Mouse (Mus musculus) midbrain, embryonic 16.5 days (tissue): ENCODE results near the gene Majin. TPM values are rescaled to one million over a fixed set of nuclear protein-coding genes. Genes with fewer than 3 reads are reported as not detected.

ENCODE experiments used
- ATAC-seq: fragments of 200-750 bp; cut with Nextera tagmentation; 2 replicates; pipeline ENCODE4 v1.8.0; 2017; ENCODE audit warnings: moderate TSS enrichment
- H3K27ac ChIP-seq: fragments of 300-500 bp; sonication (generic); 2 replicates; pipeline ENCODE4 v1.5.1; 2014; ENCODE audit warnings: mild to moderate bottlenecking, low read length, mixed read lengths
- H3K27me3 ChIP-seq: fragments of 300-500 bp; sonication (generic); 2 replicates; pipeline ENCODE4 v1.6.1; 2014; ENCODE audit warnings: low read depth, low read length, mixed read lengths; ENCODE audit not compliant: control insufficient read depth, insufficient read depth
- H3K36me3 ChIP-seq: fragments of 300-500 bp; sonication (generic); 2 replicates; pipeline ENCODE4 v1.6.1; 2014; ENCODE audit warnings: mild to moderate bottlenecking, low read length, moderate library complexity, mixed read lengths; ENCODE audit not compliant: control insufficient read depth, insufficient read depth
- H3K4me1 ChIP-seq: fragments of 300-500 bp; sonication (generic); 2 replicates; pipeline ENCODE4 v1.6.1; 2014; ENCODE audit warnings: mild to moderate bottlenecking, low read length, mixed read lengths; ENCODE audit not compliant: control insufficient read depth, insufficient read depth
- H3K4me2 ChIP-seq: fragments of 300-500 bp; sonication (generic); 2 replicates; pipeline ENCODE4 v1.6.1; 2014; ENCODE audit warnings: mild to moderate bottlenecking, low read length, mixed read lengths
- H3K4me3 ChIP-seq: fragments of 300-500 bp; sonication (generic); 2 replicates; pipeline ENCODE4 v1.5.1; 2014; ENCODE audit warnings: low read depth, mild to moderate bottlenecking, low read length, moderate library complexity, mixed read lengths
- H3K9ac ChIP-seq: fragments of 300-500 bp; sonication (generic); 2 replicates; pipeline ENCODE4 v1.6.1; 2014; ENCODE audit warnings: low read depth, low read length, mixed read lengths
- H3K9me3 ChIP-seq: fragments of 300-500 bp; sonication (generic); replicated peaks from 2 replicates; pipeline ENCODE4 v1.6.1; 2014; ENCODE audit warnings: mild to moderate bottlenecking, low read length, mixed read lengths; ENCODE audit not compliant: control insufficient read depth, poor library complexity, severe bottlenecking
- WGBS: fragments of 180-500 bp; shearing (Covaris S2); extraction: QIAGEN DNeasy Blood & Tissue Kit; methylation state at CpG from one replicate; pipeline ENCODE4 v1.1.7; 2014; 5-methylcytosine and 5-hydroxymethylcytosine counted together
- microRNA counts: library from miRNA; unstranded; fragments of <30 nt; microRNA quantifications from one replicate; lab custom pipeline; 2016
- microRNA-seq: library from miRNA; unstranded; fragments of <30 nt; microRNA quantifications from one replicate; pipeline ENCODE4, GENCODE M21; 2017
- polyA plus RNA-seq: library from polyadenylated mRNA; unstranded; fragments of >200 nt; fragmentation: Nextera tagmentation; extraction: Ambion mirVana; gene quantifications from 2 replicates; pipeline ENCODE4 v1.2.1, GENCODE M21; 2015

Gene Majin
- polyA plus RNA-seq, 1 experiment from 2014 or later = not detected

- no peak overlapping the region for H3K27ac ChIP-seq
- H3K27me3 ChIP-seq = no peaks in the 10 kb centered on the region
- H3K4me2 ChIP-seq = no peak overlapping the region
- no peak overlapping the region for H3K9ac ChIP-seq
- no peak overlapping the region for H3K4me3 ChIP-seq
- H3K36me3 ChIP-seq = no peaks in the 10 kb centered on the region
- no peak for ATAC-seq
- 32% methylated on average over 8 of the region's 8 CpGs for WGBS
- H3K9me3 ChIP-seq = no peaks in the 10 kb centered on the region
- H3K4me1 ChIP-seq = peaks cover 6% of the 10 kb centered on the region
Observed at GRCm38 (mm10) chr19:6271206-6271605, 87.0 kb downstream of the Majin start.

- no peak overlapping the region for H3K9ac ChIP-seq
- H3K4me3 ChIP-seq = no peak overlapping the region
- no peak for ATAC-seq
- H3K27me3 ChIP-seq = no peaks in the 10 kb centered on the region
- peaks cover 6% of the 10 kb centered on the region for H3K4me1 ChIP-seq
- H3K36me3 ChIP-seq = no peaks in the 10 kb centered on the region
- no peaks in the 10 kb centered on the region for H3K9me3 ChIP-seq
- H3K27ac ChIP-seq = no peak overlapping the region
- no peak overlapping the region for H3K4me2 ChIP-seq
- WGBS = 68% methylated on average over 7 of the region's 7 CpGs
Observed at GRCm38 (mm10) chr19:6272053-6272452, 87.9 kb downstream of the Majin start.

GRCm38 (mm10) chr19:6272738-6273137 lies 88.5 kb downstream of the Majin start:
- no peaks in the 10 kb centered on the region for H3K27me3 ChIP-seq
- 84% methylated on average over 4 of the region's 4 CpGs for WGBS
- no peak overlapping the region for H3K27ac ChIP-seq
- no peak for ATAC-seq
- no peak overlapping the region for H3K9ac ChIP-seq
- H3K4me1 ChIP-seq = peaks cover 6% of the 10 kb centered on the region
- H3K4me3 ChIP-seq = no peak overlapping the region
- no peaks in the 10 kb centered on the region for H3K36me3 ChIP-seq
- H3K4me2 ChIP-seq = no peak overlapping the region
- H3K9me3 ChIP-seq = no peaks in the 10 kb centered on the region

- Histone ChIP-seq H3K27me3 (no peaks in the 10 kb centered on the region), H3K4me2 (no peak overlapping the region), H3K4me3 (no peak overlapping the region), H3K36me3 (no peaks in the 10 kb centered on the region), H3K27ac (no peak overlapping the region), H3K4me1 (peaks cover 14% of the 10 kb centered on the region), H3K9ac (no peak overlapping the region), H3K9me3 (no peaks in the 10 kb centered on the region)
- WGBS = 85% methylated on average over 4 of the region's 4 CpGs
- no peak for ATAC-seq
Observed at GRCm38 (mm10) chr19:6273592-6273991, 89.4 kb downstream of the Majin start.

MicroRNA genes within 50 kb of the gene (microRNA counts, 519-probe panel; counts per million panel counts)
- 1,635 counts per million, percentile 32 among the panel's probes with 10 or more counts for microRNA mmu-miR-192 (lab: Ali Mortazavi, UCI)

Small RNA genes within 50 kb of the gene (microRNA-seq; reads per million reads assigned to microRNA genes)
- gene Mir192 (96.9 reads per million, percentile 54 among the genes with 10 or more reads in this experiment), gene Mir194-2 (76.0 reads per million, percentile 51 among the genes with 10 or more reads in this experiment)

Other genes with a start within 250 kb of the Majin start
- gene Pola2, start 220.2 kb upstream of the Majin start, polyA plus RNA-seq = 19.4 and 22.4 TPM in 2 replicates
- not detected in 2 replicates for gene Slc22a20, start 198.2 kb upstream of the Majin start, polyA plus RNA-seq
- 3.0 and 3.2 TPM in 2 replicates for gene Capn1, start 168.5 kb upstream of the Majin start, polyA plus RNA-seq
- gene Syvn1, start 137.8 kb upstream of the Majin start, polyA plus RNA-seq = 31.5 and 34.5 TPM in 2 replicates
- 58.5 and 59.7 TPM in 2 replicates for gene Mrpl49, start 126.6 kb upstream of the Majin start, polyA plus RNA-seq
- gene Fau, start 126.5 kb upstream of the Majin start, polyA plus RNA-seq = 459 and 498 TPM in 2 replicates
- gene Znhit2, start 123.2 kb upstream of the Majin start, polyA plus RNA-seq = 28.2 and 30.2 TPM in 2 replicates
- 55.1 and 59.0 TPM in 2 replicates for gene Tm7sf2, start 116.0 kb upstream of the Majin start, polyA plus RNA-seq
- 86.1 and 93.9 TPM in 2 replicates for gene Vps51, start 107.2 kb upstream of the Majin start, polyA plus RNA-seq
- not detected in 2 replicates for gene Tmem262, start 104.4 kb upstream of the Majin start, polyA plus RNA-seq
- 0.85 and 1.5 TPM in 2 replicates for gene Gm28374, start 102.1 kb upstream of the Majin start, polyA plus RNA-seq
- 80.6 and 87.3 TPM in 2 replicates for gene Zfpl1, start 99.4 kb upstream of the Majin start, polyA plus RNA-seq
- gene Cdca5, start 99.4 kb upstream of the Majin start, polyA plus RNA-seq = 3.7 and 4.1 TPM in 2 replicates
- not detected in 2 replicates for gene AC131692.1, start 90.0 kb upstream of the Majin start, polyA plus RNA-seq
- 0.25 and 0.26 TPM in 2 replicates for gene Naaladl1, start 78.6 kb upstream of the Majin start, polyA plus RNA-seq
- 44.2 and 45.2 TPM in 2 replicates for gene Sac3d1, start 65.7 kb upstream of the Majin start, polyA plus RNA-seq
- 58.7 and 65.4 TPM in 2 replicates for gene Snx15, start 56.1 kb upstream of the Majin start, polyA plus RNA-seq
- 0.15 TPM in 1 of 2 replicates, not detected in the other for gene Batf2, start 43.4 kb upstream of the Majin start, polyA plus RNA-seq
- 133 and 151 TPM in 2 replicates for gene Arl2, start 42.8 kb upstream of the Majin start, polyA plus RNA-seq
- not detected in 2 replicates for gene Gpha2, start 42.0 kb downstream of the Majin start, polyA plus RNA-seq
- 149 and 165 TPM in 2 replicates for gene Ppp2r5b, start 51.5 kb downstream of the Majin start, polyA plus RNA-seq
- 12.9 and 15.5 TPM in 2 replicates for gene Atg2a, start 57.3 kb downstream of the Majin start, polyA plus RNA-seq
- 99.6 and 103 TPM in 2 replicates for gene Ehd1, start 92.3 kb downstream of the Majin start, polyA plus RNA-seq
- gene Cdc42bpg, start 122.1 kb downstream of the Majin start, polyA plus RNA-seq = 0.34 and 0.35 TPM in 2 replicates
- gene Men1, start 150.6 kb downstream of the Majin start, polyA plus RNA-seq = 71.4 and 74.8 TPM in 2 replicates
- gene Map4k2, start 156.7 kb downstream of the Majin start, polyA plus RNA-seq = 19.0 and 20.1 TPM in 2 replicates
- 95.9 and 99.5 TPM in 2 replicates for gene Sf1, start 179.3 kb downstream of the Majin start, polyA plus RNA-seq
- 7.3 and 7.5 TPM in 2 replicates for gene Pygm, start 200.0 kb downstream of the Majin start, polyA plus RNA-seq
- gene Rasgrp2, start 215.0 kb downstream of the Majin start, polyA plus RNA-seq = 91.4 and 139 TPM in 2 replicates
- 30.4 and 37.5 TPM in 2 replicates for gene Nrxn2, start 234.3 kb downstream of the Majin start, polyA plus RNA-seq